Comparison of ENCODE assay signal across 9 mouse cellular contexts in the genomic region with DNA sequence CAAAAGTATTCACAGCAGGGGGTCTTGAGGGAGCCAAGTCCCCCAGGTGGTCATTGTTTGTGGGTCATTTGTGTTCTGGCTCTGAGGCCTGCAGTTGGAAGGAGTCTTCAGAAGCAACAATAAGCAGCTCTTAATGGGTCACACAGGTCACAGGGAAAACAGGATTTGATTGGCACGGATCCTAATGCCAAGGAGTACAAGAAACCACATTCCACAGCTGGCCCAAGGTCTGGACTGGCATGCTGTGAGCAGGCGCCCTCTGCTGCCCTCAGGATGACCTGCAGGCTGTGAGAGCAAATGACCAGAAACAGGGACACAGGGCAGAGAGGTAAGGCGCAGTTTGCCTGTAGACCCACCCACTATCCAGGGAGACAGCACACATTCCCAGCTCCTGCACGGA. TPM values are rescaled to one million over a fixed set of nuclear protein-coding genes. Genes with fewer than 3 reads are reported as not detected.
DNase-seq lines count a peak whose midpoint lies in the region; TF ChIP-seq lines count a peak whose summit lies in the region.
"Had no signal": no experiment of that assay in that cellular context is flagged by ENCODE, and none has a peak within 500 bp of the region (broad histone marks: within the 10 kb centered on the region; RNA-seq: fewer than 3 reads in every experiment).

No protein-coding gene starts in this region.

- peak; percentile 72 for TF ChIP-seq CTCF in layer of hippocampus, adult 2 months (conservative IDR thresholded peaks at IDR 0.05)

- no peak overlapping the region for H3K27ac ChIP-seq in layer of hippocampus, adult 2 months
- H3K27ac ChIP-seq: embryonic facial prominence, embryonic 15.5 days; lung, embryonic 15.5 days had no signal

- no peak overlapping the region for H3K4me3 ChIP-seq in layer of hippocampus, adult 2 months
- H3K4me3 ChIP-seq: embryonic facial prominence, embryonic 15.5 days; lung, embryonic 15.5 days had no signal

- no peak for DNase-seq in layer of hippocampus, adult 2 months (ENCODE audit: low spot score in 2 of 2)
- DNase-seq in layer of hippocampus, postnatal 36 days: no peak
- peak; percentile 24 for DNase-seq in MN1 (ENCODE audit: low spot score)
- DNase-seq in c-Kit-positive CD71-negative TER-119-negative erythroid progenitor cells, embryonic 14.5 days (ENCODE audit: low read depth): peak; percentile 10
- DNase-seq in kidney, postnatal 4 days: peak; percentile 69 to 78
- DNase-seq in retina, postnatal 7 days (ENCODE audit: low read depth, low spot score): peak; percentile 51
- DNase-seq in cerebellum, adult 9-11 months: no peak

RNA-seq across cellular contexts. Expression of a gene that starts 23.0 kb away (rescaled TPM):
- total RNA-seq in layer of hippocampus, adult 2 months (2021): 100 to 1,000 TPM; 126 to 139 TPM
- 100 to 1,000 TPM; 118 to 130 TPM for total RNA-seq in layer of hippocampus, postnatal 36 days (2021)

RNA-seq across cellular contexts. Expression of a gene that starts 32.1 kb away (rescaled TPM):
- 10 to 100 TPM; 30.9 to 31.8 TPM for total RNA-seq in layer of hippocampus, adult 2 months (2021)
- total RNA-seq in layer of hippocampus, postnatal 36 days (2021): 10 to 100 TPM; 25.3 to 38.0 TPM

RNA-seq across cellular contexts. Expression of a gene that starts 43.6 kb away (rescaled TPM):
- total RNA-seq in layer of hippocampus, adult 2 months (2021): 100 to 1,000 TPM; 160 to 167 TPM
- 100 to 1,000 TPM; 166 to 174 TPM for total RNA-seq in layer of hippocampus, postnatal 36 days (2021)

Comparison
In these comparisons a context has a peak if more than half of its experiments do, and no peak if none do; other contexts are left out.
1. DNase-seq: peak in MN1 (single experiment), c-Kit-positive CD71-negative TER-119-negative erythroid progenitor cells, embryonic 14.5 days (single experiment), kidney, postnatal 4 days (2 of 2) and retina, postnatal 7 days (single experiment); none in layer of hippocampus, adult 2 months (0 of 2), layer of hippocampus, postnatal 36 days (0 of 2) and cerebellum, adult 9-11 months (single experiment).